Comparison of ENCODE assay signal across 16 mouse cellular contexts in the genomic region with DNA sequence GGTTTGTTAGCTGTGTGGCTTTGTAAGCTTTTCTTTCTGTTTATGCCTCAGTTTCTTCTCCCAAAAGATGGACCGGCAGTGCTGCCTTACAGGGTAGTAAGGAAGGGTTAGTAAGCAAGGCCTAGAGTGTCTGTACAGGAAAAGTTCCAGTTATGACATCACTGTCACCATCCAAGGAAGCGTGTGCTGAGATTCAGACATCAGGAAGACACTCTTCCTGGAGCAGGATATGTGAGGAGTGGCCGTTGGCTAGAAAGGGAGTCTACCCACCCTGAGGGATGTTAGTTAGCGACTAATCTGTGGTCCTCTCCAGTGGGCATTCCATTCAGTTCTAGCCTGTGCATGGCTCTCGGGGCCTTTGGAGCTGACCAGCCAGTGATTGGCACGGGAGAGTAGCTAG. TPM values are rescaled to one million over a fixed set of nuclear protein-coding genes. Genes with fewer than 3 reads are reported as not detected.
DNase-seq lines count a peak whose midpoint lies in the region; ATAC-seq and TF ChIP-seq lines count a peak whose summit lies in the region.
"Had no signal": no experiment of that assay in that cellular context is flagged by ENCODE, and none has a peak within 500 bp of the region (broad histone marks: within the 10 kb centered on the region; RNA-seq: fewer than 3 reads in every experiment).

No protein-coding gene starts in this region.

- no peak overlapping the region for H3K27ac ChIP-seq in hindbrain, embryonic 13.5 days
- no peak overlapping the region for H3K27ac ChIP-seq in hindbrain, embryonic 12.5 days
- peak overlapping the region; percentile 92 for H3K27ac ChIP-seq in bone marrow macrophage, adult 2 months (ENCODE audit: insufficient read depth, low read depth, low read length)
- H3K27ac ChIP-seq in embryonic facial prominence, embryonic 10.5 days (replicated peaks) = peak overlapping the region; percentile 35; the same call in 1 of the 2 replicates

- H3K4me1 ChIP-seq in hindbrain, embryonic 13.5 days (replicated peaks) = no peaks in the 10 kb centered on the region
- no peaks in the 10 kb centered on the region for H3K4me1 ChIP-seq in hindbrain, embryonic 12.5 days
- H3K4me1 ChIP-seq in bone marrow macrophage, adult 2 months (ENCODE audit: control insufficient read depth, insufficient read depth, low read length) = peaks cover 46% of the 10 kb centered on the region
- no peaks in the 10 kb centered on the region for H3K4me1 ChIP-seq in embryonic facial prominence, embryonic 10.5 days

- peak overlapping the region; percentile 24; the same call in 1 of the 2 replicates for H3K9ac ChIP-seq in hindbrain, embryonic 13.5 days
- no peak overlapping the region for H3K9ac ChIP-seq in hindbrain, embryonic 12.5 days

- H3K4me3 ChIP-seq in hindbrain, embryonic 13.5 days = no peak overlapping the region
- H3K4me3 ChIP-seq in hindbrain, embryonic 12.5 days = no peak overlapping the region
- no peak overlapping the region for H3K4me3 ChIP-seq in bone marrow macrophage, adult 2 months (ENCODE audit: insufficient read depth, low read length)
- no peak overlapping the region for H3K4me3 ChIP-seq in embryonic facial prominence, embryonic 10.5 days

- no peak for DNase-seq in embryonic facial prominence, embryonic 10.5 days (ENCODE audit: low spot score)
- peak; percentile 43 for DNase-seq in kidney, postnatal 14 days
- no peak for DNase-seq in gastrocnemius, postnatal 25 days
- DNase-seq in left cerebral cortex, adult 8-10 months (ENCODE audit: low spot score in 2 of 2) = no peak
- DNase-seq in thymus, postnatal 25 days = no peak
- DNase-seq: adrenal gland, adult 8-10 months; cerebellum, postnatal 36 days; right cerebral cortex, postnatal 4 days had no signal

- H3K27me3 ChIP-seq in hindbrain, embryonic 13.5 days = no peaks in the 10 kb centered on the region
- no peaks in the 10 kb centered on the region for H3K27me3 ChIP-seq in hindbrain, embryonic 12.5 days
- H3K27me3 ChIP-seq in embryonic facial prominence, embryonic 10.5 days (replicated peaks; ENCODE audit: low read depth, poor library complexity, severe bottlenecking) = no peaks in the 10 kb centered on the region
- H3K27me3 ChIP-seq: CH12.LX, Patski had no signal

- H3K4me2 ChIP-seq in hindbrain, embryonic 13.5 days = no peak overlapping the region
- H3K4me2 ChIP-seq in hindbrain, embryonic 12.5 days (replicated peaks) = no peak overlapping the region

- H3K36me3 ChIP-seq in hindbrain, embryonic 13.5 days = peaks cover 18% of the 10 kb centered on the region
- H3K36me3 ChIP-seq in hindbrain, embryonic 12.5 days = peaks cover 64% of the 10 kb centered on the region
- H3K36me3 ChIP-seq in embryonic facial prominence, embryonic 10.5 days (replicated peaks) = peaks cover 98% of the 10 kb centered on the region

- H3K9me3 ChIP-seq in hindbrain, embryonic 13.5 days = no peaks in the 10 kb centered on the region
- no peaks in the 10 kb centered on the region for H3K9me3 ChIP-seq in hindbrain, embryonic 12.5 days (replicated peaks)
- H3K9me3 ChIP-seq in embryonic facial prominence, embryonic 10.5 days = no peaks in the 10 kb centered on the region

- no peak for ATAC-seq in hindbrain, embryonic 13.5 days (ENCODE audit: low FRiP score)
- no peak for ATAC-seq in hindbrain, embryonic 12.5 days (ENCODE audit: low FRiP score)
- ATAC-seq: Patski had no signal

- 88% methylated on average over 6 of the region's 6 CpGs for WGBS in hindbrain, embryonic 13.5 days
- WGBS in hindbrain, embryonic 12.5 days = 90% methylated on average over 6 of the region's 6 CpGs
- WGBS in embryonic facial prominence, embryonic 10.5 days = 90% methylated on average over 6 of the region's 6 CpGs

- TF ChIP-seq CTCF in bone marrow macrophage, adult 2 months (IDR thresholded peaks at IDR 0.05; ENCODE audit: low read depth, low read length) = no peak

- no peak for TF ChIP-seq POLR2A in bone marrow macrophage, adult 2 months (IDR thresholded peaks at IDR 0.05; ENCODE audit: borderline replicate concordance, low read depth, low read length)

RNA-seq across cellular contexts. Expression of a gene that starts 20.4 kb away (rescaled TPM):
- 3.2 and 3.6 TPM in 2 replicates for polyA plus RNA-seq in hindbrain, embryonic 13.5 days (2015; fragmentation: Nextera tagmentation; extraction: Ambion mirVana)
- polyA plus RNA-seq in hindbrain, embryonic 12.5 days (2016; fragmentation: Nextera tagmentation; extraction: Ambion mirVana) = 14.7 and 14.9 TPM in 2 replicates
- polyA plus RNA-seq in bone marrow macrophage, adult 2 months (2012; ENCODE audit: insufficient read depth, insufficient read length, missing spikeins) = 20.5 and 25.7 TPM in 2 replicates
- 27.3 and 28.2 TPM in 2 replicates for polyA plus RNA-seq in embryonic facial prominence, embryonic 10.5 days (2016; fragmentation: Nextera tagmentation; extraction: Ambion mirVana)
- under 1 TPM; 0.61 to 0.62 TPM for total RNA-seq in gastrocnemius, postnatal 25 days (2021)
- total RNA-seq in left cerebral cortex, adult 8-10 months (2022) = 1 to 10 TPM in 1 of 4 experiments, under 1 TPM in 3; 0.28 to 1.2 (median 0.61) TPM

RNA-seq across cellular contexts. Expression of a gene that starts 24.1 kb away (rescaled TPM):
- not detected in 2 replicates for polyA plus RNA-seq in hindbrain, embryonic 13.5 days (2015; fragmentation: Nextera tagmentation; extraction: Ambion mirVana)
- 0.36 TPM in 1 of 2 replicates, not detected in the other for polyA plus RNA-seq in hindbrain, embryonic 12.5 days (2016; fragmentation: Nextera tagmentation; extraction: Ambion mirVana)
- polyA plus RNA-seq in bone marrow macrophage, adult 2 months (2012; ENCODE audit: insufficient read depth, insufficient read length, missing spikeins) = not detected in 2 replicates
- 0.09 and 0.24 TPM in 2 replicates for polyA plus RNA-seq in embryonic facial prominence, embryonic 10.5 days (2016; fragmentation: Nextera tagmentation; extraction: Ambion mirVana)
- not detected for total RNA-seq in gastrocnemius, postnatal 25 days (2021)
- not detected for total RNA-seq in left cerebral cortex, adult 8-10 months (2022)
- total RNA-seq: adrenal gland, adult 8-10 months; CH12.LX; heart, postnatal 10 days; megakaryocyte, adult 5-6 weeks had no signal
- polyA plus RNA-seq: Patski; stomach, embryonic 16.5 days had no signal

RNA-seq across cellular contexts. Expression of a gene that starts 40.0 kb away (rescaled TPM):
- polyA plus RNA-seq in hindbrain, embryonic 13.5 days (2015; fragmentation: Nextera tagmentation; extraction: Ambion mirVana) = 14.5 and 14.8 TPM in 2 replicates
- 17.7 and 20.7 TPM in 2 replicates for polyA plus RNA-seq in hindbrain, embryonic 12.5 days (2016; fragmentation: Nextera tagmentation; extraction: Ambion mirVana)
- polyA plus RNA-seq in bone marrow macrophage, adult 2 months (2012; ENCODE audit: insufficient read depth, insufficient read length, missing spikeins) = 84.5 and 98.1 TPM in 2 replicates
- 11.1 and 12.1 TPM in 2 replicates for polyA plus RNA-seq in embryonic facial prominence, embryonic 10.5 days (2016; fragmentation: Nextera tagmentation; extraction: Ambion mirVana)
- total RNA-seq in gastrocnemius, postnatal 25 days (2021) = 100 to 1,000 TPM; 156 to 164 TPM
- total RNA-seq in left cerebral cortex, adult 8-10 months (2022) = 100 to 1,000 TPM; 190 to 208 (median 194) TPM

RNA-seq across cellular contexts. Expression of a gene that starts 43.9 kb away (rescaled TPM):
- 151 and 163 TPM in 2 replicates for polyA plus RNA-seq in hindbrain, embryonic 13.5 days (2015; fragmentation: Nextera tagmentation; extraction: Ambion mirVana)
- 135 and 137 TPM in 2 replicates for polyA plus RNA-seq in hindbrain, embryonic 12.5 days (2016; fragmentation: Nextera tagmentation; extraction: Ambion mirVana)
- polyA plus RNA-seq in bone marrow macrophage, adult 2 months (2012; ENCODE audit: insufficient read depth, insufficient read length, missing spikeins) = 76.1 and 83.0 TPM in 2 replicates
- polyA plus RNA-seq in embryonic facial prominence, embryonic 10.5 days (2016; fragmentation: Nextera tagmentation; extraction: Ambion mirVana) = 126 and 145 TPM in 2 replicates
- 10 to 100 TPM; 36.5 to 39.7 TPM for total RNA-seq in gastrocnemius, postnatal 25 days (2021)
- 10 to 100 TPM; 75.8 to 85.5 (median 78.9) TPM for total RNA-seq in left cerebral cortex, adult 8-10 months (2022)

RNA-seq across cellular contexts. Expression of a gene that starts 59.3 kb away (rescaled TPM):
- 27.4 and 30.6 TPM in 2 replicates for polyA plus RNA-seq in hindbrain, embryonic 13.5 days (2015; fragmentation: Nextera tagmentation; extraction: Ambion mirVana)
- polyA plus RNA-seq in hindbrain, embryonic 12.5 days (2016; fragmentation: Nextera tagmentation; extraction: Ambion mirVana) = 28.0 and 28.3 TPM in 2 replicates
- 7.9 and 8.4 TPM in 2 replicates for polyA plus RNA-seq in bone marrow macrophage, adult 2 months (2012; ENCODE audit: insufficient read depth, insufficient read length, missing spikeins)
- polyA plus RNA-seq in embryonic facial prominence, embryonic 10.5 days (2016; fragmentation: Nextera tagmentation; extraction: Ambion mirVana) = 52.2 and 52.4 TPM in 2 replicates
- total RNA-seq in gastrocnemius, postnatal 25 days (2021) = 10 to 100 TPM; 13.1 to 16.7 TPM
- 10 to 100 TPM; 16.7 to 19.5 (median 18.1) TPM for total RNA-seq in left cerebral cortex, adult 8-10 months (2022)

Comparison
In these comparisons a context has a peak if more than half of its experiments do, and no peak if none do; other contexts are left out.
1. H3K27ac ChIP-seq: peak in bone marrow macrophage, adult 2 months (single experiment) and embryonic facial prominence, embryonic 10.5 days (single experiment); none in hindbrain, embryonic 13.5 days (single experiment) and hindbrain, embryonic 12.5 days (single experiment).